Mouse (Mus musculus) midbrain, embryonic 15.5 days (tissue): ENCODE measurements around the gene BC028528. TPM values are rescaled to one million over a fixed set of nuclear protein-coding genes. Genes with fewer than 3 reads are reported as not detected.
"Not testable (repeated sequence)": the region's sequence is repeated elsewhere in the genome, so short reads cannot be mapped to it uniquely, and the experiment has no call there.

Experiments
- ATAC-seq: fragments of 200-750 bp; cut with Nextera tagmentation; replicated peaks from 2 replicates; pipeline ENCODE4 v1.8.0; 2017; ENCODE audit warnings: moderate TSS enrichment
- H3K27ac ChIP-seq: fragments of 300-500 bp; sonication (generic); 2 replicates; pipeline ENCODE4 v1.5.1; 2015; ENCODE audit warnings: mild to moderate bottlenecking, inconsistent platforms
- H3K27me3 ChIP-seq: fragments of 300-500 bp; sonication (generic); replicated peaks from 2 replicates; pipeline ENCODE4 v1.6.1; 2015; ENCODE audit warnings: inconsistent platforms
- H3K36me3 ChIP-seq: fragments of 300-500 bp; sonication (generic); replicated peaks from 2 replicates; pipeline ENCODE4 v1.6.1; 2015; ENCODE audit warnings: inconsistent platforms
- H3K4me1 ChIP-seq: fragments of 300-500 bp; sonication (generic); 2 replicates; pipeline ENCODE4 v1.6.1; 2015; ENCODE audit warnings: inconsistent platforms
- H3K4me2 ChIP-seq: fragments of 300-500 bp; sonication (generic); 2 replicates; pipeline ENCODE4 v1.6.1; 2015; ENCODE audit warnings: inconsistent platforms, mild to moderate bottlenecking, moderate library complexity
- H3K4me3 ChIP-seq: fragments of 300-500 bp; sonication (generic); 2 replicates; pipeline ENCODE4 v1.5.1; 2015; ENCODE audit warnings: mild to moderate bottlenecking, inconsistent platforms
- H3K9ac ChIP-seq: fragments of 300-500 bp; sonication (generic); 2 replicates; pipeline ENCODE4 v1.6.1; 2015; ENCODE audit warnings: mild to moderate bottlenecking, inconsistent platforms
- H3K9me3 ChIP-seq: fragments of 300-500 bp; sonication (generic); 2 replicates; pipeline ENCODE4 v1.6.1; 2016; ENCODE audit warnings: inconsistent platforms
- WGBS: fragments of 180-500 bp; shearing (Covaris S2); methylation state at CpG from one replicate; pipeline ENCODE4 v1.1.7; 2015; ENCODE audit warnings: mixed read lengths; 5-methylcytosine and 5-hydroxymethylcytosine counted together
- polyA plus RNA-seq: library from polyadenylated mRNA; unstranded; fragments of >200 nt; fragmentation: Nextera tagmentation; extraction: Ambion mirVana; gene quantifications from 2 replicates; pipeline ENCODE4 v1.2.1, GENCODE M21; 2015

BC028528 gene
- polyA plus RNA-seq, 1 experiment from 2014 or later: 18.8 TPM

DNA sequence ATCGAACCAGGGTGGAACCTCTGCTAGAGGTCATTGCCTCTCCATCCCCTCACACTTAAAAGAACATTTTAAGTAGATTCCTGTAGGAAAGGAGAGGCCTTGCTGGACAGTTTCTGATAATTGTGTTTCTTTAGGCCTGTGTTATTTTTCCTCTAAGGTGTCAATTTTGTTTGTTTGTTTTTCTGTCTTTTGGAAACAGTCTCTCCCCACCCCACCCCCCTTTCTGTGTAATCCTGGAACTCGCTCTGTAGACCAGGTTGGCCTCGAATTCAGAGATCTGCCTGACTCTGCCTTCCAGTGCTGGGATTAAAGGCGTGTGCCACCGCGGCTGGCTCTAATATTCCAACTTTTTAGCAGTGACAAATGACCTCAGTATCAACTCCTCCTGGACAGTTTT lies 36.5 kb upstream of the BC028528 start:
- H3K4me2 ChIP-seq: peak overlapping the region; percentile 55
- WGBS: 72% methylated on average over 6 of the region's 6 CpGs
- ATAC-seq: no peak

DNA sequence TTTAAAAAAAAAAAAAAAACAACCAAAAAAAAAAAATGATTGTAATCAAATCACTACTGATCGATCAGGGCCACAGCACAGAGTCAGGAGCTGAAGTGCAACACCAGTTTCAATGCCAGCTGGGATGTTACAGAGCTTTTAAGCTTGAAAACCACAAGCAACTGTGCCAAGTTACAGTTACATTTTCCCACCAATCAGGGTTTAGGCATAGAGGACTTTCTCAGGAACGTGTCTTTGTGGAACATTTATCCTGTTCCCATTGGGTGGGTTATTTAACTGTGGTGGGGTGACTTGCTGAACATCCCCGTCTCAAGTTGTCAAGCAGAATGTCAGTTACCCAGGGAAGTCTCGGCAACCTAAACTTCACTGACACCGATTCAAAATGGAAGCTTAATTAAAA lies 33.3 kb upstream of the BC028528 start:
- H3K27ac ChIP-seq: no peak overlapping the region
- no peak overlapping the region for H3K9ac ChIP-seq
- H3K27me3 ChIP-seq: no peaks in the 10 kb centered on the region
- no peak overlapping the region for H3K4me3 ChIP-seq
- no peaks in the 10 kb centered on the region for H3K9me3 ChIP-seq
- ATAC-seq: no peak
- no peaks in the 10 kb centered on the region for H3K36me3 ChIP-seq
- no peak overlapping the region for H3K4me2 ChIP-seq
- H3K4me1 ChIP-seq: peaks cover 4% of the 10 kb centered on the region; the same call in 1 of the 2 replicates
- 86% methylated on average over 5 of the region's 5 CpGs for WGBS

More for the DNA sequence above, 36.5 kb upstream of the BC028528 start:
- Histone ChIP-seq H3K4me1 (peaks cover 12% of the 10 kb centered on the region), H3K9ac (peak overlapping the region; percentile 20; the same call in 1 of the 2 replicates), H3K4me3 (peak overlapping the region; percentile 77), H3K27me3 (no peaks in the 10 kb centered on the region), H3K36me3 (no peaks in the 10 kb centered on the region), H3K9me3 (no peaks in the 10 kb centered on the region), H3K27ac (peak overlapping the region; percentile 62)

DNA sequence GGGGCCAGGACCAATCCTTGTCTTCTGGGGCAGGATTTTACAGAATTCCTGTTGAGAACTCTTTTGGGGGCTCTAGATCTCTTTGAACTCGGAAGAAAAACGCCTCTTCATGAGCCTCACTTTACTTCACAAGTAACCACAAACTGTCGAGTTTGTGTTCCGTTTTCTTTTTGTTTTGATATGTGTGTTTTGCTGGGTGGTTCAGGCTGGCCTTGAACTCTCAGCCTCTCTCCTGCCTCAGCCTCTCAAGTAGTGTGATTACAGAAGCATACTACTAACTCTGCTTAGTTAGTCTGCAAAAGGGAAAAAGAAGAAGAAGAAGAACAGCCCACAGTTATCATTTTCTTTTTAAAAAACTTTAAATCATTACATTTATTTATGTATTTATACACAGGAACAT lies 32.4 kb upstream of the BC028528 start:
- 81% methylated on average over 4 of the region's 4 CpGs for WGBS
- Histone ChIP-seq H3K27ac (no peak overlapping the region), H3K4me3 (no peak overlapping the region), H3K9me3 (no peaks in the 10 kb centered on the region), H3K36me3 (no peaks in the 10 kb centered on the region), H3K4me1 (peaks cover 4% of the 10 kb centered on the region; the same call in 1 of the 2 replicates), H3K9ac (no peak overlapping the region), H3K27me3 (no peaks in the 10 kb centered on the region), H3K4me2 (no peak overlapping the region)
- ATAC-seq: no peak

DNA sequence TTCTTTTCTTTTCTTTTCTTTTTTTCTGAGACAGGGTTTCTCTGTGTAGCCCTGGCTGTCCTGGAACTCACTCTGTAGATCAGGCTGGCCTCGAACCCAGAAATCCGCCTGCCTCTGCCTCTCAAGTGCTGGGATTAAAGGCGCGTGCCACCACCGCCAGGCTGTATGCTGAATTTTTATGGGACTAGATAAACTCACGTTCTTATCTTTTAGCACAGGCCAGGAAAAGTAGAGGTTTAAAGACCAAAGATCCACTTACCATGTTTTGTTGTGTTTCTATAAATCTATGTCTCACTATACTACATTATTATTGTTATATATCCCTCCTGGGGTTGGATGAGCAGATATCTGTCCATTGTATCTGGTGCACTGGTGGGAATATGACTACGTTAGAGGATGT lies 31.6 kb upstream of the BC028528 start:
- H3K4me3 ChIP-seq, H3K4me1 ChIP-seq, H3K4me2 ChIP-seq, ATAC-seq, H3K27me3 ChIP-seq, H3K36me3 ChIP-seq, H3K9me3 ChIP-seq, H3K27ac ChIP-seq, H3K9ac ChIP-seq: not testable (repeated sequence)
- 89% methylated on average over 7 of the region's 7 CpGs for WGBS

DNA sequence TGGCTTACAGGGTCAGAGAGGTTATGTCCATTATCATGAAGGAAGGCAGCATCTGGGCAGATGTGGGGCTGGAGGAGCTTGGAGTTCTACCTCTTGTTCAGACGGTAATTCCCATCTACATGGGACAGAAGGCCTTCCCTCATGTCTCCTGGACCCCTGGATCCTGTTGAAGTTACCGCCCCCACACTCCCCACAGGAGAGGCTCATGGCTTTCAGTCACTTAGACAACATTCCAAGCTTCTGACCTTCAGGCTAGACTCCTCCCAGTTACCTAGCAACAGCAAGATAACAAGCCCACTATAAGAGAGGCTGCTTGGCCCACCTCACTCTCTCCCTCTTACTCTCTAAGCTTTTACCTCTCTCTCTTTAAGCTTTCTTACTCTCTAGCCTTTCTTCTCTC lies 28.7 kb upstream of the BC028528 start:
- not testable (repeated sequence) for ATAC-seq

DNA sequence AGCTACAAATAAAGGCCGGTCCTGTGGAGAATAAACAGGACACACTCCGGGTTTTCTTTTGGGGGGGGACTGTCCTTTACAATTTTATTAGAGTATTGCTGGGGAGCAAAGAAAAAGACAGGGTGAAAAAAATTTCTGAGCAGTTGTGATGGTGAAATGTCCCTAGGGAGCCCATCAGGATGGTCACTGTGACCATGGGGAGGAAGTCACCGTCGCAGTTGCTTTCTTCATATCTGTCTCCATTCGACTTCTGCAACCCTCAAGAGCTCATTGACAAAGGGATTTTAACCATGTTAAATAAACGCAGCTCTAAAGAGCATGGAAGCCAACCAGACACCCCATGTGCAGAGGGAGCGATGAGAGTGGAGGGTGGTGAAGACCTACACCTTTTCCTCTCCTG lies 25.0 kb upstream of the BC028528 start:
- Histone ChIP-seq H3K4me1 (no peaks in the 10 kb centered on the region), H3K4me3 (no peak overlapping the region), H3K36me3 (no peaks in the 10 kb centered on the region), H3K27ac (no peak overlapping the region), H3K9ac (no peak overlapping the region), H3K4me2 (no peak overlapping the region), H3K27me3 (no peaks in the 10 kb centered on the region), H3K9me3 (no peaks in the 10 kb centered on the region)
- ATAC-seq: no peak
- 80% methylated on average over 7 of the region's 7 CpGs for WGBS

More for the DNA sequence above, 28.7 kb upstream of the BC028528 start:
- H3K4me2 ChIP-seq, H3K9ac ChIP-seq, H3K27ac ChIP-seq, H3K4me1 ChIP-seq, H3K9me3 ChIP-seq, H3K4me3 ChIP-seq, H3K27me3 ChIP-seq, H3K36me3 ChIP-seq: not testable (repeated sequence)
- WGBS: 54% methylated on average over 2 of the region's 2 CpGs

DNA sequence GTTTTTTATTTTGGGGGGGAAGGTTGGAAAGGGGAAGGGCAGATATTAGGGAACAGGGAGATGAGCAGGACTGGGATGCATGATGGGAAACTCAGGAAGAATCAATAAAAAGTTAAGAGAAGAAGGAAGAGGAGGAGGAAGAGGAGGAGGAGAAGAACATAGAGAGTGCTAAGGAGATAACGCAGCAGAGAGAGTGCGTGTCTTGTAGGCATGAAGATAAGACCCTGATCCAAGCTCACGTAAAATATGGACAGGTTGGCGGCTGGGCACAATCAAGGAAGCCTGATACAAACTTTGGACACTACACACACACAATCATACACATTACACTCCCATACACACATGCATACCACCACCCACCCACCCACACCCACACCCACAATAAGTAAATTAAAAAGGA lies 22.9 kb upstream of the BC028528 start:
- Histone ChIP-seq H3K27me3 (no peaks in the 10 kb centered on the region), H3K9me3 (no peaks in the 10 kb centered on the region), H3K4me1 (no peaks in the 10 kb centered on the region), H3K4me3 (no peak overlapping the region), H3K9ac (no peak overlapping the region), H3K36me3 (no peaks in the 10 kb centered on the region), H3K27ac (no peak overlapping the region), H3K4me2 (no peak overlapping the region)
- ATAC-seq: no peak
- WGBS: 93% methylated on average over 4 of the region's 4 CpGs

DNA sequence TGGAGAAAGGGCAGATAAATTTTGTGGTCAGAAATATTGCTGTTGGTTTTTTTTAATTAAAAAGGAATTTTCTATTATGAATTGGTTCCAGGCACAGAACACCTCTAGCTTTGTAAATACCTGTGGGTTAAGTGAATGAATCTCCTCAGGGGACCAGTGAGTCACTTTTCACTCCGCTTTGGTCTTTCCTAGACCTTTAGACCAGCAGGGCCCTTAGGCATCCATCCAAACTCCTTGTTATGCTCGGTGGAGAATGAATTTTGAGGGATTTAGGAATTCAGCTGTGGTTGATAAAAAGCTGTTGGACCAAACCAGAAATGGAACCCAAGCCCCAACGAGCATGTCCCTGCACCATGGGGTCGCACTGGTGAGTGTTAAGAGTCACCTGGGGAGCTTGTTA lies 15.8 kb upstream of the BC028528 start:
- Histone ChIP-seq H3K36me3 (no peaks in the 10 kb centered on the region), H3K27me3 (peaks cover 16% of the 10 kb centered on the region; the same call in 1 of the 2 replicates), H3K4me1 (peaks cover 34% of the 10 kb centered on the region), H3K9ac (no peak overlapping the region), H3K9me3 (no peaks in the 10 kb centered on the region), H3K27ac (no peak overlapping the region), H3K4me3 (no peak overlapping the region), H3K4me2 (no peak overlapping the region)
- 39% methylated on average over 4 of the region's 4 CpGs for WGBS
- no peak for ATAC-seq

DNA sequence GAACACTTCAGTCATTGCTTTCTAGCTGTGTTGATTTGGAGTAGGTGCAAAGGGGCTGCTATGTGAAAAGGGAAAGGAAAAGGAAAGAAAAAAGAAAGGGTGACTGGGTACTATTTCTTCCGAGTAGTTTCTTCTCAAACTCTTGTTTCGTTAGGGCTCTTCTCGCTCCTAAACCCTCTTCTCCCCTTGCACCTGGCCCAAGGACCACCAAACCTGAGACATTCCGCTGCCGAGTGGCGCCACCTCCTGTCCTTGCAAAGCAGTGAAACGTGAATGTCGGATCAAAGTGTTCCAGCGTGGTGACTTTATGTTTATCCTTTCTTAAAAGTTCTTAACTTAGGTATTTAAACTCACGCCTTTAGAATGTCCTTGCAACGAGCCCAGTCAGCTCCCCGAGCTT lies 15.1 kb upstream of the BC028528 start:
- under 1% methylated on average over 12 of the region's 12 CpGs for WGBS
- Histone ChIP-seq H3K4me3 (no peak overlapping the region), H3K4me1 (peaks cover 34% of the 10 kb centered on the region), H3K9ac (no peak overlapping the region), H3K4me2 (peak overlapping the region; percentile 58), H3K36me3 (no peaks in the 10 kb centered on the region), H3K27me3 (peaks cover 16% of the 10 kb centered on the region; the same call in 1 of the 2 replicates), H3K27ac (no peak overlapping the region), H3K9me3 (no peaks in the 10 kb centered on the region)
- ATAC-seq: no peak

DNA sequence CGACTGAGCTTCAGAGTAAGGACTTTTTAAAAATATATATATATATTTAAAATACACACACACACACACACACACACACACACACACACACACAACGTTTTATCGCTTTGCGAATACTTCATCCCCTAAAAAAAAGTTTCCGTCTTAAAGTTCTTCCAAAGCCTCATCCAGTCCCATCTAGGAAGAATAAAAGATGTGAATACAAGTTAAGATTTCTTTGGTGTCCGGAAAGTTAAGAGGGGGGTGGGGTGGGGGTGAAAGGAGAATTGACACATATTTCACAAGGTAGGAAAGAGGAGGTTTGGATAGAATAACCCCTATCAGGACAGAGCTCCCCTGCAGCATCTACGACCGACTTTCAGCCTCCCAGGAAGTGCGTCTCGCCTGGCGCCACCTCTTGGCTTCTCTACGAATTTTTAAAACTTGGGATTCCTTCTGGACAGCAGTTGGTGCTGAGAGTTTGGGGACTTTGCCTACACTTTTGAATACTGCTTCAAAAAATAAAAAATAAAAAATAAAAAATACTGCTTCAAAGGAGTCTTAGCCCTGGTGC lies 14.2 kb upstream of the BC028528 start:
- peaks cover 16% of the 10 kb centered on the region; the same call in 1 of the 2 replicates for H3K27me3 ChIP-seq
- WGBS: under 1% methylated on average over 12 of the region's 12 CpGs
- H3K27ac ChIP-seq: no peak overlapping the region
- ATAC-seq: no peak
- peak overlapping the region; percentile 58 for H3K4me2 ChIP-seq
- no peaks in the 10 kb centered on the region for H3K36me3 ChIP-seq
- H3K4me3 ChIP-seq: peak overlapping the region; percentile 28
- H3K9ac ChIP-seq: no peak overlapping the region
- no peaks in the 10 kb centered on the region for H3K9me3 ChIP-seq
- H3K4me1 ChIP-seq: peaks cover 34% of the 10 kb centered on the region

DNA sequence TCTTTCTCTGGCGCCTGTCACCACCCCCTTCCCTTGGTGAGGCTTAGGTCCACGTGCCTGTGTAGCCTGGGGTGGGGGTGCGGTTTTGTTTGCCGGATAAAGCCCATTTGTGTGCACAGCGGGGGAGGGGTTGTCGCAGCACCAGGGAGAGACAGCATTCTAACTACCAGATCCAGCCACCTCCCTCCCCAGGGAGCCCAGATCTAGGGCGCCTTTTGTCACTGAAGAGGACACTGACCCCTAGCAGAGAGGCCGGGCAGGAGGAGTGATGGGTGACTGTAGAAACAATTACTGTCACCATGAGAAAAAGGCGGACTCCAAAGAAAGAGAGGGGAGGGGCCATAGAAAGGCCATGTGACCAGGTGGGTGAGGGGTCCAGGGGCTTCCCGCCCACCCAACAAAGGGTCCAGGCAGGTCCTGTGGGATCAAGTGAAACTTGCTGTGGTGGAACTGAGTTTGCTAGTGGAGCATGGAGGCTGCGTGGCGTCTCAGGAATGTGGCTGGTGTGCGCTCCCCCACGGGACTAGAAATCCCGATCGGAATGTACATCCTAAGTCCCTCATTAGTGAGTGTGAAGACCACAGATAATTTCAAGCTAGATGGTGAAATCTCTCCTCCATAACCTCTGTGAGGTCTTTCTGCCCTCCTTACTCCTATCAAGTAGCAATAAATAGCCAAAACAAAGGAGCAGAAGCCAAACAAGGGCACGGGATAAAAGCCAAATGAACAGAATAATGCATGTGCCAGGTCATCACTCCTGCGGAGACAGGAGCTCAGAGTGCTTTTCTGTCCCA lies 13.5 kb upstream of the BC028528 start:
- H3K4me3 ChIP-seq: peak overlapping the region; percentile 28
- H3K36me3 ChIP-seq: no peaks in the 10 kb centered on the region
- H3K4me2 ChIP-seq: peak overlapping the region; percentile 58
- no peak overlapping the region for H3K27ac ChIP-seq
- peak; percentile 55 for ATAC-seq
- no peaks in the 10 kb centered on the region for H3K9me3 ChIP-seq
- peak overlapping the region; percentile 9; the same call in 1 of the 2 replicates for H3K9ac ChIP-seq
- WGBS: 0% methylated on average over 18 of the region's 18 CpGs
- H3K4me1 ChIP-seq: peaks cover 34% of the 10 kb centered on the region
- H3K27me3 ChIP-seq: peaks cover 16% of the 10 kb centered on the region; the same call in 1 of the 2 replicates

DNA sequence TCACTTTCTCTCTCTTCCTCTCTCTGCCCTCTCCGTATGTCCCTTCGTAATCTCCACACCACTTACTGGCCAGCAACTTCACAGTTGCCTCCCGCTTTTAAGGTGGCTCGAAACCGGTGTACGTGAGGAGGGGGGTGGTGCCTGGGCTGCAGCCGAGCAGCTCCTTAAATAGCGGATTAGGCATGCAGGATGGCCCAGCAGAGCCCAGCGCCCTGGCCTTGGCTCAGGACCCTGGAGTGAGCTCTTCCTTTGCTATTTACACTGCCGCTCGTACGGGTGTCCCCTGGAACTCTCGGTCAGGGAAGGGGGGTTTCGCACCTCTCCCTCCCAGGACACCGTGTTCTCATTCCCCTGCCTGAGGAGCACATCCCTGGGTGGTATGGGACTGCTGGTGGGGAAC lies 12.8 kb upstream of the BC028528 start, which contains the start of gene Car14:
Gene Car14 (minus strand): TSS at position 124 of the 400 bp plus-strand sequence.
- peak; percentile 29 for ATAC-seq
- Histone ChIP-seq H3K4me3 (peak within 1 kb of the TSS; percentile 28), H3K4me2 (peak within 1 kb of the TSS; percentile 58), H3K4me1 (peaks cover 34% of the 10 kb centered on the region), H3K9me3 (no peaks in the 10 kb centered on the region), H3K27ac (no peak within 1 kb of the TSS), H3K36me3 (no peaks in the 10 kb centered on the region), H3K27me3 (peaks cover 16% of the 10 kb centered on the region; the same call in 1 of the 2 replicates), H3K9ac (peak within 1 kb of the TSS; percentile 9; the same call in 1 of the 2 replicates)
- 1% methylated on average over 15 of the region's 15 CpGs for WGBS
